Mouse (Mus musculus) urinary bladder, postnatal 14 days (tissue): ENCODE results near the gene Prkcb.

ENCODE experiments used
- DNase-seq: peaks from one replicate; pipeline ENCODE4 v3.0.0; 2021; ENCODE audit warnings: low spot score

The Prkcb gene

DNA sequence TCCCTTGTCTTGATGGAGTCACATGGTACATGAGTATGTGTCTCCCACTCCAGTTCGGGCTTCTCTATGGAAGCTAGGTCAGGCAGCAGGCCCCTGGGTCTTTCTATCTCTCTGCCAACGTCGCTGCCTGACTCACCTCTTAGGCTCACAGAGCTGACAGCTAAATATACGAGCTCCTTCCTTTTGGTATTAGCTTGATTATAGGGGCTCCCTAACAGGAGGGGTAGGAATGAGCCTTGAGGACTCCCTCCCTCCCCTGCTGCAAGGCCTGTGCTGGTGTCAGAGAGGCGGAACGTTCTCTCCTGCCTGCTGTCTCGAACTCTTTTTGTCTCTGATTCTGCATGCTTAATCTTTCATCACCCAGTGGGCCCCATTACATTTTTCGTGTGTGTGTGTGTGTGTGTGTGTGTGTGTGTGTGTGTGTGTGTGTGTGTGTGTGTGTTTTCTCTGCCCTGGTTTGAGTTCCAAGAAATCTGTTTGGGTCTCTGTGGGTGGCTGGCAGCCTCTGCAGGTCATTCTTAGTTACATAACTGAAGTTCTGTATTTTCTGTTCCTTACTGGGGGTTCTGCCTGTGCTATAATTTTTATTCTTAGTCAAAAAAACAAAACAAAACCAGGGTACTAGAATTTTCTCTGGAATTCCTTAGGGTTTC lies 33.6 kb downstream of the Prkcb start:
- DNase-seq: no peak

DNA sequence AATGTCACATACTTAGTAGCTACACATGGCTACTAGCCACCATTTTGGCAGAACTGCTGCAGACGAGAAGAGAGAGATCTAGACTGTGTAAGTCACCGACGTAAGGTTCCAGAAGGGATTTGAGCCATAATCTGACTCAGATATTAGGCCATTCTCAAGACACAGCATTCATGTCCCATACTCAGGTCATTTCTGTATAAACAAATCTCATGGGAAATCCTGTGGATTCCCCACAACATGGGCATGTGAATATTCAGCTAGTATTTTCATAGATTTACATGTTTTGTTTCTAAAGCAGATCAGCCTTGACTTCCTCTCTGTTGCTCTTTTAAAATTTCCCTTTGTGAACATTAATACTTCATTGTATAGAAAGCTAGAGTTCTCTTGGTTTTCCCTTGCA lies 39.4 kb downstream of the Prkcb start:
- DNase-seq: no peak

DNA sequence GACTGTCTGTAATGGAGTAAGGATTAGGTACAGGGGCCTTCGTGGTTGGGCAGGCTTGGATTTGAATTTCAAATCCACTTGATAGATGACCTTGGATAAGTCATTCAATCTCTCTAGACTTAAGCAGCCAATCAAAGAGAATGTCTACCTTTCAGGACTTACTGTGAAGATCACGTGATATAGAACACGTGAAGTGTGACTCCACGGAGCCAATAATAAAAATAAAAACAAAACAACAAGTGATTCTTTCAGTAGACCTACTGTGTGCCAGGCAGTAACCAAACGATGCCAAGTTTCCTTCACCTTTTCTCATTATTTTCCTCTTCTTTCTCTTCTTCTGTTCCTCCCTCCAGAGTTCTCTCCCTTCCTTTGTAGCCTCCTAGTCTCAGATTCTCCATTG lies 39.9 kb downstream of the Prkcb start:
- DNase-seq: no peak

DNA sequence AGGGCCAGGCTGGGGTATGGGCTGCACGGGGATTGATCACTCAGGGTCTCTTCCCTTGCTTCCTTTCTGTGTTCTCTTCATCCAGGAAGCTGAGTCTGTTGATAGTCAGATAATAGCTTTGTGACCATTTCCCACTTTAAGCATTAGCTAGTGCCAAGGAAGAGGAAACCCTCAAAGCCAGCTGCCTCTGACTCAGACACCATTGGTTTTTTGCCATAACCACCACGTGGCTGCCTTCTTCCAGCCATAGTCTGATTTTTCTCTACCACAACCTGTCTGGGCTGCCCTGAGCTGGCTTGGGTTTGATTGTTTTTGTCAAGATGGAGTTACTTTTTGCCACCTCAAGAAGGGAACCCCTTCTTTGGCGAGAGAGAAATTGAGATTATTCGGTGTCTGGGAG lies 41.0 kb downstream of the Prkcb start:
- no peak for DNase-seq

DNA sequence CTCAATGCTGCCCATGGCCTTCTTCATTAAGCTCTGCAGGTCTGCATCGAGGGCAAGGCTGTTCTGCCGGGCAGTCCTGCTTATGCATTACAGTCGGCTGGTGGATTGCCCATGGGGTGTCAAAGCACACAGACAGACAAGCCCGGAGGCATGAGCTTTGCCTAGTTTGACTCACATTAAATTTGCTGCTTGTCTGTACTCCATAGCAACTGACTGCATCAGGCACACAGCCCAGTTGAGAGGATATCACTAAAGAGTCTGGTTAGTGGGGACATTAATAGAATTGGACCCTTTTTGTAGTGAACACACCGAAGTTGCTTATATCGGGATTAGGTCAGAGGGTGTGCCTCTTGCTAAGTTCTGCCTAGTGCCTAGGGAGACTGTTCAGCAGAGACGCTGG lies 45.1 kb downstream of the Prkcb start:
- no peak for DNase-seq

DNA sequence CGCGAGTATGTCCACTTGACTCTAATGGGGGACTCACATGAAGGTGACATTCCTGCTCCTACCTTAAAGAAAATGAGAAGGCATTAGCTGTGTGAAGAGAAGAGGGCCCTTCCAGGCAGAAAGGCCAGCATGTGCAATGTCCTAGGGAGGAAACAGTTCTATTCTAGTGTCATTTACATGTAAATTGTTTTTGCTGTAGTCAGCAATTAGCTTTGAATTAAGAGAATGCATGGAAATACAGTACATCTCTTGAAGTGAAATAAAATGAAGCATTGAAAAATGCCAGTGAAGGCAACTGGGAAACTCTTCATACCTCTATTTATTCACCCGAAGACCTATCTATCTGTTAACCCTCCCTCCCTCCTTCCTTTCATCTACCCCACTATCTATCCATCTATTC lies 48.8 kb downstream of the Prkcb start:
- DNase-seq: no peak

DNA sequence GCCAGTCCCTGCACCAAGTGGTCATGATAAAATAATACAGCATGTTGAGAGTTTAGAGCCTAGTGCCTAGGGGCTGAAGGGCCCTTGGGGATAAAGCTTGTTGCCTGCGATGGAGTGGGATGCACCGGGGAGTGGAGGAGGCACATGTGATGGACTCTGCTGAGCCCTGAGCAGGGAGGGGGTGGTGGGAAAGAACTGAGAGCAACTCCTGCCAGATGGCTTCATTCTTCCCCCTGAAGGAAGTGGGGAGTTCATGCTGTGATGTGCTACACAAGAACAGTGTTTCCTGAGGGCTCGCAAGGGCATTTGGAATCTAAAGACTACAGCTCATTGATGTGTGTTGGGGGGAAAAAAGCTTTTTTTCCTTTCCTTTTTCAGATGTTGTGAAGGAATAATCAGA lies 49.5 kb downstream of the Prkcb start:
- DNase-seq: no peak

DNA sequence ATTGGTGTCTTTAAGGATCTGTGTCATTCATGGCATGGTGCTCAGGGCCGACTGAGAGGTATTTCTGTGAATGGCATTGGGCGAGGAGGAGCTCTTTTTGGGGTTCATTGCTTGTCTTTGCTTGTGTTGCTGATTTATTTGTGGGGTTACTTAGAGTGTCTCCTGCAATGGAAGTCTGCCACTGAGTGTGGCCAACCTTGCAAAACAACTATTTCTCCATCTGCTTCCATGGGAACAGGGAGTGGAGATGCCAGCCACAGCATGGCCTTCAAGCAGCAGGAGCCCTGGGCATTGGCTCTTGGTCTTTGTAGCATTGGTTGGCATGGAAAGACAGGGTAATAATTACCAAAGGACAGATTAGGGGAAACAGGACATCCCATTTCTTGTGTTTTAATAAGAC lies 50.9 kb downstream of the Prkcb start:
- no peak for DNase-seq

DNA sequence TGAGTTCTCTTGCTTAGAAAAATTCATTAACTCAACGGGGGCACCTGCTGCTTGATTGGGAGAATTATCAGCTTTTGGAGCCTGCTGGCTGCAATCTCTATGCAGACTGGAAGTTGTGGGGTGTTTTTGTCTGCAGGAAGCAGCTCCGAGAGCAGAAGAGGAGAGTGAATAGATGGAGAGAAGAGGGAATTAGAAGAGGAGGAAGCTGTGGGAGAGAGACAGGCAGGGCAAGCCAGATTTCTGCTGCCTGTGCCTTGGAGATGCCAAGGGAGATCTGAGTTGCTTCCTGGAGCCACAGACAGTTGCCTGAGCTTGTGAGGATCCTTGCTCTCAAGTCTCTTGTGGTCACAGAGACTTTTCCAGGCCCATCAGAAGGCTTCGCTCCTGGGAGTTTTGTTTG lies 53.3 kb downstream of the Prkcb start:
- DNase-seq: no peak

DNA sequence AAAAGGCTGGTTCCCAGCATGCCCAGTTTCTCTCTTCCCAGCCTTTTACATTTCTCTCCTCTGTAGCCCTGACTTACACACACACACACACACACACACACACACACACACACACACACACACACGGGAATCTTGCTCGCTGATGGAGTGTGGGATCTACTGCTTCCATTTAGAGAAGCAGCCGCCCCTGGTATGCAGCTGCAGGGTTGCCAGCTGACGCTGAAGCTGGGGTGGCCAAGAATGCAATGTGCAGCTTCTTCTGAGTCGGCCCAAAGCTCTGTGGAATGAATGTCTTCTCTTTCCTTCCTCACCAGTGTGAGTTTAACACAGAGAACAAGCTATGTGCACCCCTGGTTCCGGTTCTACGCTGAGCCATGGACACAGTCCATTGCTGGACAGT lies 56.1 kb downstream of the Prkcb start:
- peak; percentile 43 for DNase-seq

DNA sequence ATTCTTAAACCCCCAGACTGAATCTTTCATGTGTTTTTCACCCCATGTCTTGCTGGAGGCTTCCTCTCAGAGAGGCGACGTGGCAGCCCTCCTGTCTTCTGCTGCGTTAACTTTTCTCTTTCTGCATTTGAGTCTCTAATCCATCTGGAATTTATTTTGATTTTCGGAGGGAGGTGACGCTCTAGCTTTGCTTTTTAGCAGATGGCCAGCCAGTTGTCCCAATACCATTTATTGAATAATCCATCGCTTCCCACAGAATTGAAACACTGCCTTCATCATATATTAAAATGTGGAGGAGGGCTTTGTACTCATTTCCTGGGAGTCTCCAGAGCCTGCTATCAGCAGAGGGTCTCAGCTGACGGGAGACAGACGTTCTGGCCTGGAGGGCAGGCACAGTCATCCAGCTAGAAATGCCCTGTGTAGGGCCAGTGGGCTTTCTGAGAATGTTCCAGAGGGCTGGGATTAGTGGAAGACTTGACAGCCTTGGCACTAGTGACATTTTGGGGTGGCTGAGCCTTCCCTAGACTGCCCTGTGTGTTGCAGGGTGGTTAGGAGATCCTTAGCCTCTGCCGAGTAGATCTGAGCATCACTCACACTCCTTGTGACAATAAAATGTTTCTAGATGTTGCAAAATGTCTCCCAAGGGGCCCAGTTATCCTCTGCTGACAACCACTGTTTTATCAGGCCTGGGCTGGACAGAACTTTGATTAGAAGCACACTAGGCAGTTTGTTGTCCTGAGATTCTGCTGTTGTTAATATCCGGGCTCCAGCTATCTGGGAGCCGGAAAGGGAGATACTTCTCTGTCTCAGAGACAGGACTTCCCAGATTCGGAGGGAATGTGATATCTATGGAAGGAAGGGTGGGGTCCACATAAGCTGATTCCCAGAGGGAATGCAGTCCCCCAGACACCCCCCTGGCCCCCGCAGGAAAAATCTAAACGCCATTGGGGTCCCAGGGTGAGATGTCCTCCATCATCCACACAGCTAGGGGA lies 58.0 kb downstream of the Prkcb start:
- DNase-seq: no peak

DNA sequence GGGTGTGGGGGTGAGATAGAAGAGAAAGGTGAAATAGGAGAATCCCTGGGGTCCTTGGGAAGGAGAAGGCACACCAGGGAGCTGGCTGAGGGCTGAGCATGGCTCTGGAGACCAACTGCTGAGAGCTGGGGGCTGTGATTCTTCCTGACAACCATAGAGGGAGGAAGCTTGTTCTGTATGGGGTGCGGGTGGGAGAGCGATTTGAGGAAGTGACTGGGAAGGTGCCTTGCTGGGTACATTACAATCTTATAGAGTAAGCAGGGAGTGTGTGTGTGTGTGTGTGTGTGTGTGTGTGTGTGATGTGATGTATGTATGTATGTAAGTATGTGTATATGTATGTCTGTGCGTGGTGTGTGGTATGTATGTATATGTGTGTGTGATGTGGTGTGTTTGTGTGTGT lies 58.9 kb downstream of the Prkcb start:
- no peak for DNase-seq

DNA sequence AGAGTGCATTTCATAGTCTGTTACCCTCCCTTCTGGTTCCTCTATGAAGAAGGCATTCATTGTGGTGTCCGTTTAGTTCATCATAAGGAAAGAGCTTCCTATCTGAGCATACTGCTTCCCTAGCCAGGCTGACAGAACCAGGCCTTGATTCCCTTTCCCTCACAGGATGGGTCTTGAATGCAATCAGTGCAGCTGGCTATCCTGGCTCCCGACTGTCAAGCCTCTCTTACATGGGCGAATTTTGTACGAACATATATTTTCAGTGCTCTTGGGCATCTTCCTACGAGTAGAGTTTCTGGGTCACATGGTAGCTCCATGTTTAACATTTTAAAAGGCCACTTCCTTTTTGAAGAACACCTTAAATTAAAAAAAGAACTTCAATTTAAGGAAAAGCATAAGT lies 61.4 kb downstream of the Prkcb start:
- DNase-seq: no peak

DNA sequence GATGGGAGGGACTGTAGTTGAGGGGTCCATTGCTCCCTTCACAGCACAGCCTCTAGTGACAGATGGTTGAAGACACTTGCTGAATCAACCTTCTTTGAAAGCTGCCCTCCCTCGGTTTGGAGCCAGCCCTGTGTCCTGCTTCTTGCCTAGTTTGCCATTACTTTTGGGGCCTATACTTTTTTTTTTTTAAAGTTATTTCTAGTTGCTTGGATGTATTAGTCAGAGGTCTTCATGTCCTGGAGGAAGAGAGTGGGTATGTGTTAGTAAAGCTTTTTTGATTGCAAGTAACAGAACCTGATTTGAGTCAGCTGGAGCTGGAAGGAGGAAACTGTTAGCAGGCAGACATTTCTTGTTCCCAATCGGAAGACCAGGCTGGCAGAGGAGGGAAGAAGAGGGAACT lies 62.2 kb downstream of the Prkcb start:
- no peak for DNase-seq

DNA sequence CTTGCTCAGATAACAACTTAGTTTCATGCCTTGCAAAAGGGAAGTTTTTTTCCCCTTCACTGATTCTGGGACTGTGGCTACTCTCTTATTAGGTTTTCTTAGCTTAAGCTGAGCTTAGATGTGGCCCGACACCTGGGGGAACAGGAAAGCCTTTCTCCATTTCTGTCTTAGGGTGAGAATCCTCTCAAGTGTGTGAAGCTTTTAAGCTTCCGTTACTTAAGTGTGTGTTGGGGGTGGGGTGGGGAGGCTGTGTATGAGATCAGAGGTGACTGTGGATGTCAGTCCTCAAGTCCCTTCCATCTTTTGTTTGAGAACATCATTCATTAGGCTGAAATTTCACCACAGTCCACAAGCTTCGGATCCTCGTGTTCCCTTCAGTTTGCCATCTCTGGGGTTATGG lies 63.3 kb downstream of the Prkcb start:
- no peak for DNase-seq

DNA sequence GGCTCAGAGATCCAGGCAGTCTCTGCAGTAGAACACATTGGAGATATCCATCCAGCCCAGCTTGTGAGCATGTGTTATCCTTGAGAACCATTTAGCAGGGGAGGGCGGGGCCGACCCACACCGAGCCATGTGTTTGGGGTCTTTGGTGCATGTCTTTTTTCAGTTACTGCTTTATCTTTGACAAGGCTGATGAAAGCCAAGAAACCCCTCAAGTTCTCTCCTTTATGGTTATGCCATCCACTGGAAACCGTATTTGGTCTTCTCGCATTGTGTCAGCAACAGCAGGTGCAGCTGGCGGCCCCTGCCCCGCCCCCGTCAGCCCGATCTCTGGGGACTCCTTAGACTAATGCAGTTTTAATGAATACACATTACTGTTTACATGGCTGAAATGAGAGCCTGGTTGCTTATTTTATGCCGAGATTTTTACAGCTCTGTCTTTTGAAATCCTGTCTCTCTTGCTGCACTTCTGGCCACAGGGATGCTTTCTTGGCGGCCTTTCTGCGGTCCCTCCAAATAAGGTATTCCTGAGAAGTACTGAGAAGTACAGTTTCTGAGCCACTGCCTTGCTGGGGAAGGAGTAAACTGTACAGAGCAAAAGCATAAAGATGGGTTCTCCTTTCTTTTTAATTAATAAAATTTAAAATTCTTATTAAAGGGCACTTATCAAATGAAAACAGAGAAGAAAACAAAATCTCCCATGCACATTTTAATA lies 64.2 kb downstream of the Prkcb start:
- peak; percentile 15 for DNase-seq

DNA sequence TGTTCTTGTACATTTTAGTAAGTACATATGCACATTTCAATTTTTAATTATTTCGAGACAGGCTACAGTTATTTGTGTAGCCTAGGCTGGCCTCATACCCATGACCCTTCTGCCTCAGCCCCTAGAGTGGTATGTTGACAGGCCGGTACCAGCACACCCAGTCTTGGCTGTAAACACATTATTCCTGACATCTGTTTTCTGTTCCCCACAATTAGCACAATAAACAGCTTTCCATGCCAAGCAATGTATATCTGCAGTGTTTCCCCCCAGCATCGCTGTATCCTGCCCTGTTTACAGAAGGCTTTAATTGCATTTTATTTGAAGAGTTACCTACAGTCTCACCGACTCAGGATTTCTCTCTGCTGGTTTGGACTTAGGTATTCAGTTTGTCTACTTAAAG lies 64.8 kb downstream of the Prkcb start:
- DNase-seq: no peak

DNA sequence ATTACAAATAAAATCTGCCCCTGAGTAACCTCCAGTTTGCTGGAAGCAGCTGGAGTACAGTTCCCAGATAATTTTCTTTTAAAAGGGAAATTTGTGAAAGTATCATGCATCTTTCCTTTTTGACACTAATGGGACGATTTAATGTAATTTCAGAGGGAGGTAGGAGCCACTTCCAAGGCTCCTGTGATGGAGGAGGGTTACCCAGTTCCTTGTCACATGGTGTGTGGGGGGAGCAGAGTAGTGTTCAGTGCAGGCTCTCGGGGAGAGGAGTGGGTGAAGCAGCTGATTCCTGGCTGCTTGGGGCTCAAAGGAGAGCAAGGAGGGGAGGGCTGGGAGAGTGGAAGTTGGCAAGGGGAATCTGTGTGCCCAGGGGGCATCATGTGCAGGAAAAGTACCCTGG lies 68.4 kb downstream of the Prkcb start:
- DNase-seq: no peak

DNA sequence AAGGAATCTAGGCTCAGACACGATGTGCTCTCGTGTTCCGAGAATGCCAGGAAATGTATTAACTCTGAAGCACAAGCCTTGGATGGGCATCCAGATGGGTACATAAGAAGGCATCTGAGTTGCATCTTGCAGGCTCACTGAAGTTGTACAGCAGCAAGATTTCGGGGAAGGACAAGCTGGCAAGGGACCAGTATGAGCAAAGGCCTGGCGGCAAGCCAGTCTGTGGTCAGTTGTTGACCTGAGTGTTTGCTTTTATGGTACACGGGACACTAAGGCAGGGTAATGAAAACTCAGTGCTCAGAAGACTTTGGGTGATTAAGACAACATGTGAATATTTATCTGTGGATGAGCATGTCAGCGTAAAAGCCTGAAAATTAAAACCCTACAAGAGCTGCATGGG lies 69.3 kb downstream of the Prkcb start:
- peak; percentile 51 for DNase-seq

DNA sequence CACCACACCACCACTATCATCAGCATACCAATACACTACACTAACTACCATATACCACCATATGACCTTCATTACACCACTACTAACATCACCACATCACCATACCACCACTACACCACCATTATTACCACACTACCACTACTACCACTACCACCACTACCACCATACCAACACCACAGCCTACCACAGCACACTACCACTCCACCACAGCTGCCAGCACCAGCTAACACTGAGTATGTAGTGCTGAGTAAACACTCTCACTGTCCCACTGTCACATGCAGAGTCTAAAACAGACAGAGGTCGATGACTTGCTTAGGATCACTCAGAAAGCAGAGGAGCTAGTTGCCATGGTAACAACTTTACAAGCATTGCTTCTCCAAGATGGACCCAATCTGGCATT lies 78.1 kb downstream of the Prkcb start:
- no peak for DNase-seq

DNA sequence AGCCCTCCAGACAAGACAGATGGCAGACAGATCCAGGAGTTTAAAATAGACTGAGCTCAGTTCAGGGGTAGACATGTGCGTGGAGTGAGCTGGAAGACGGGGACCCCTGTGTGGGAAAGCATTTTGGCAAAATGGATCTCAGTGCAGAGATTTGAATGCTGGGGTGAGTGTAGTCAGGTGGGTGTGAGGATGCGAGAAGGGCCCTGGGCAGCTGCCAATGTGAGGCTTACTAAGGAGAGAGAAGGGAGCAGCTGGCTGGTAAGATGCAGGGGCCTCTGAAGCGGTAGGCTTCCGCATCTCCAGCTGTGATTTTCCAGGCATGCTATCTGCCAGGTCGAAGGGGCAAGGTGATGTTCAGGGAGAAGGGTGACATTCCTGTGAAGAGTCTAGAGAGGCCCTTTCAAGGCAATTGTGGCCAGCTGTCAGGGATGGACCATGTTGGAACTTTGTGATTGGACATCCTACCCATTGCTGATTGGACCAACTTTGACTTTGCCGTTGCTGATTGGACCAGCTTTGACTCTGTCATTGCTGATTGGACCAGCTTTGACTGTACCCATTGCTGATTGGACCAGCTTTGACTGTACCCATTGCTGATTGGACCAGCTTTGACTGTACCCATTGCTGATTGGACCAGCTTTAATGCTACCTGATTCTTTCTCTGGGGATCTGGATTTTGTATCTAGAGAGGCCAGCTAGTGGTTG lies 78.9 kb downstream of the Prkcb start:
- no peak for DNase-seq

DNA sequence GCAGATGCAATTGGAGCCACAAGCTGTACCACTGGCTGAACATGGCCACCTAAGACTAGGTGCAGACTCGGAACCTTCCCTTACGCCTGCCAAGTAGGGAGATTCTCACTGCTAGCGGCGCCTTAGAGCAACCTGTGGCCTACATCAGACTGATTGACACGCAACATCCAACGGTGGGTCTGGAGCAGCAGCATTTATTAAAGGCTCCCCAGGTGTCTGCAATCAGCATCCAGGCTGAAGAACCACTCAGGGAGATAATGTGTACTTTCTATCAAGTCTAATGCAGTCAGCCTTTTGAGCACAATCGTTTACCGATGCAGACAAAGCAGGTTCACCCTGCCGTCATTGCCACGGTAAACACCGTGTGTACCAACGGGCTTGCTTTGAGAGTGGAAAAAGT lies 81.9 kb downstream of the Prkcb start:
- no peak for DNase-seq
